Mouse (Mus musculus): ENCODE measurements at regions not wholly inside any gene's neighbourhood (a gene's known extent, or its start where the extent isn't known, plus 50 kb on each side); places are given as distances from the start of the nearest gene placed in this dataset.
A peak's percentile ranks its signal among the peaks of the same experiment; 100 is the strongest.

- no peak overlapping the region for H3K4me3 ChIP-seq (ENCODE audit: insufficient read depth in 1 of 2, low read depth in 2 of 2, low read length in 2 of 2)
- no peak overlapping the region for H3K9ac ChIP-seq (replicated peaks)
- WGBS (ENCODE audit: insufficient replicate concordance), result 43% methylated on average over 3 of the region's 3 CpGs
- no peak overlapping the region for H3K27ac ChIP-seq
- ATAC-seq (ENCODE audit: insufficient read depth) (no peak), DNase-seq (ENCODE audit: low read depth in 3 of 3, low spot score in 3 of 3) (no peak)
- no peaks in the 10 kb centered on the region for H3K4me1 ChIP-seq (replicated peaks; ENCODE audit: control insufficient read depth in 2 of 2, insufficient read depth in 2 of 2, low read length in 1 of 2)
- TF ChIP-seq EP300 (IDR thresholded peaks at IDR 0.05; ENCODE audit: low read depth) (no peak), CTCF (IDR thresholded peaks at IDR 0.05; ENCODE audit: low read depth) (no peak)
- H3K9me3 ChIP-seq (ENCODE audit: control insufficient read depth, low read length), result no peaks in the 10 kb centered on the region
- H3K36me3 ChIP-seq (replicated peaks; ENCODE audit: control insufficient read depth, insufficient read depth, low read depth), result no peaks in the 10 kb centered on the region
- no peak overlapping the region for H3K4me2 ChIP-seq (ENCODE audit: low read depth)
- no peaks in the 10 kb centered on the region for H3K27me3 ChIP-seq (ENCODE audit: control insufficient read depth, insufficient read depth, low read length)
Observed at GRCm38 (mm10) chr1:71944531-71944930, 267.6 kb downstream of the Mreg start.

GRCm38 (mm10) chr1:71942145-71942544 lies 270.0 kb downstream of the Mreg start:
- Histone ChIP-seq H3K9me3 (ENCODE audit: control insufficient read depth, low read length) (no peaks in the 10 kb centered on the region), H3K27me3 (ENCODE audit: control insufficient read depth, insufficient read depth, low read length) (no peaks in the 10 kb centered on the region), H3K9ac (replicated peaks) (no peak overlapping the region), H3K4me2 (ENCODE audit: low read depth) (no peak overlapping the region), H3K4me1 (replicated peaks; ENCODE audit: control insufficient read depth in 2 of 2, insufficient read depth in 2 of 2, low read length in 1 of 2) (peaks cover 0 to 17% of the 10 kb centered on the region in 2 experiments; a peak in 3 of 4 replicates), H3K27ac (no peak overlapping the region), H3K36me3 (replicated peaks; ENCODE audit: control insufficient read depth, insufficient read depth, low read depth) (no peaks in the 10 kb centered on the region), H3K4me3 (ENCODE audit: insufficient read depth in 1 of 2, low read depth in 2 of 2, low read length in 2 of 2) (no peak overlapping the region)
- DNase-seq (ENCODE audit: low read depth in 3 of 3, low spot score in 3 of 3) (no peak), ATAC-seq (ENCODE audit: insufficient read depth) (no peak)
- TF ChIP-seq EP300 (IDR thresholded peaks at IDR 0.05; ENCODE audit: low read depth) (no peak), CTCF (IDR thresholded peaks at IDR 0.05; ENCODE audit: low read depth) (no peak)

- no peaks in the 10 kb centered on the region for H3K9me3 ChIP-seq (ENCODE audit: control insufficient read depth, low read length)
- WGBS (ENCODE audit: insufficient replicate concordance), result 52% methylated on average over 4 of the region's 4 CpGs
- no peak for DNase-seq (ENCODE audit: low read depth in 3 of 3, low spot score in 3 of 3)
- no peak overlapping the region for H3K9ac ChIP-seq (replicated peaks)
- H3K36me3 ChIP-seq (replicated peaks; ENCODE audit: control insufficient read depth, insufficient read depth, low read depth), result no peaks in the 10 kb centered on the region
- TF ChIP-seq CTCF (IDR thresholded peaks at IDR 0.05; ENCODE audit: low read depth) (no peak), EP300 (IDR thresholded peaks at IDR 0.05; ENCODE audit: low read depth) (no peak)
- peaks cover 2 to 21% of the 10 kb centered on the region in 2 experiments; a peak in 3 of 4 replicates for H3K4me1 ChIP-seq (replicated peaks; ENCODE audit: control insufficient read depth in 2 of 2, insufficient read depth in 2 of 2, low read length in 1 of 2)
- no peak for ATAC-seq (ENCODE audit: insufficient read depth)
- H3K27ac ChIP-seq, result no peak overlapping the region
- no peak overlapping the region for H3K4me3 ChIP-seq (ENCODE audit: insufficient read depth in 1 of 2, low read depth in 2 of 2, low read length in 2 of 2)
- no peak overlapping the region for H3K4me2 ChIP-seq (ENCODE audit: low read depth)
- H3K27me3 ChIP-seq (ENCODE audit: control insufficient read depth, insufficient read depth, low read length), result no peaks in the 10 kb centered on the region
Observed at GRCm38 (mm10) chr1:71941688-71942087, 270.4 kb downstream of the Mreg start.

- H3K9ac ChIP-seq (replicated peaks), result no peak overlapping the region
- H3K9me3 ChIP-seq (ENCODE audit: control insufficient read depth, low read length), result no peaks in the 10 kb centered on the region
- H3K4me1 ChIP-seq (replicated peaks; ENCODE audit: control insufficient read depth in 2 of 2, insufficient read depth in 2 of 2, low read length in 1 of 2), result peaks cover 3 to 26% of the 10 kb centered on the region in 2 experiments; a peak in 3 of 4 replicates
- no peaks in the 10 kb centered on the region for H3K27me3 ChIP-seq (ENCODE audit: control insufficient read depth, insufficient read depth, low read length)
- H3K4me3 ChIP-seq (ENCODE audit: insufficient read depth in 1 of 2, low read depth in 2 of 2, low read length in 2 of 2), result no peak overlapping the region
- TF ChIP-seq CTCF (IDR thresholded peaks at IDR 0.05; ENCODE audit: low read depth), result no peak
- TF ChIP-seq EP300 (IDR thresholded peaks at IDR 0.05; ENCODE audit: low read depth), result no peak
- DNase-seq (ENCODE audit: low read depth in 3 of 3, low spot score in 3 of 3), result no peak
- no peaks in the 10 kb centered on the region for H3K36me3 ChIP-seq (replicated peaks; ENCODE audit: control insufficient read depth, insufficient read depth, low read depth)
- WGBS (ENCODE audit: insufficient replicate concordance), result 33% methylated on average over 4 of the region's 4 CpGs
- H3K27ac ChIP-seq, result no peak overlapping the region
- no peak for ATAC-seq (ENCODE audit: insufficient read depth)
- no peak overlapping the region for H3K4me2 ChIP-seq (ENCODE audit: low read depth)
Observed at GRCm38 (mm10) chr1:71940900-71941299, 271.2 kb downstream of the Mreg start.

GRCm38 (mm10) chr1:71938323-71939007 lies 273.6 kb downstream of the Mreg start:
- TF ChIP-seq EP300 (IDR thresholded peaks at IDR 0.05; ENCODE audit: low read depth) (no peak), CTCF (IDR thresholded peaks at IDR 0.05; ENCODE audit: low read depth) (no peak)
- DNase-seq (ENCODE audit: low read depth in 3 of 3, low spot score in 3 of 3) (peak in 2 of 3 experiments; percentile 14 to 19), ATAC-seq (ENCODE audit: insufficient read depth) (no peak)
- Histone ChIP-seq H3K27me3 (ENCODE audit: control insufficient read depth, insufficient read depth, low read length) (no peaks in the 10 kb centered on the region), H3K27ac (no peak overlapping the region), H3K9ac (replicated peaks) (no peak overlapping the region), H3K4me3 (ENCODE audit: insufficient read depth in 1 of 2, low read depth in 2 of 2, low read length in 2 of 2) (no peak overlapping the region), H3K4me2 (ENCODE audit: low read depth) (peak overlapping the region; percentile 17), H3K4me1 (replicated peaks; ENCODE audit: control insufficient read depth in 2 of 2, insufficient read depth in 2 of 2, low read length in 1 of 2) (peaks cover 3 to 26% of the 10 kb centered on the region in 2 experiments; a peak in 3 of 4 replicates), H3K36me3 (replicated peaks; ENCODE audit: control insufficient read depth, insufficient read depth, low read depth) (no peaks in the 10 kb centered on the region), H3K9me3 (ENCODE audit: control insufficient read depth, low read length) (no peaks in the 10 kb centered on the region)
- 4% methylated on average over 12 of the region's 12 CpGs for WGBS (ENCODE audit: insufficient replicate concordance)
